13 mouse cellular contexts compared by ENCODE assay signal in genomic region chr11:24307601-24308252, GRCm38 (mm10).
DNase-seq lines count a peak whose midpoint lies in the region; ATAC-seq lines count a peak whose summit lies in the region.
"Had no signal": no experiment of that assay in that cellular context is flagged by ENCODE, and none has a peak within 500 bp of the region (broad histone marks: within the 10 kb centered on the region; RNA-seq: fewer than 3 reads in every experiment).

No protein-coding gene starts in this region.

- ATAC-seq in midbrain, embryonic 16.5 days = no peak; the same call in 1 of the 2 replicates
- ATAC-seq in embryonic facial prominence, embryonic 11.5 days (replicated peaks; ENCODE audit: insufficient number of reproducible peaks, low FRiP score, low TSS enrichment, low read depth) = 0 out of 2 replicates have a peak, but pooled peaks have one; percentile 22
- ATAC-seq in intestine, embryonic 15.5 days = peak; percentile 52

- peak; percentile 66 for DNase-seq in midbrain, embryonic 10.5 days (ENCODE audit: low spot score)
- peak; percentile 48 for DNase-seq in embryonic facial prominence, embryonic 11.5 days (ENCODE audit: low spot score)
- peak; percentile 68 for DNase-seq in retina, embryonic 14.5 days (ENCODE audit: low spot score)
- no peak for DNase-seq in layer of hippocampus, adult 18-20 months (ENCODE audit: low spot score in 2 of 2)
- DNase-seq in thymus, postnatal 14 days = no peak
- DNase-seq in heart, postnatal 10 days = no peak
- DNase-seq: cerebellum, postnatal 10 days; heart, adult 18-20 months; heart, postnatal 36 days had no signal

- peaks cover 26% of the 10 kb centered on the region for H3K27me3 ChIP-seq in midbrain, embryonic 10.5 days (ENCODE audit: low read depth, poor library complexity, severe bottlenecking)
- no peaks in the 10 kb centered on the region for H3K27me3 ChIP-seq in midbrain, embryonic 16.5 days (ENCODE audit: control insufficient read depth, insufficient read depth, low read depth, low read length)
- H3K27me3 ChIP-seq in embryonic facial prominence, embryonic 11.5 days (ENCODE audit: control insufficient read depth, insufficient read depth, low read length) = no peaks in the 10 kb centered on the region
- no peaks in the 10 kb centered on the region for H3K27me3 ChIP-seq in intestine, embryonic 15.5 days (replicated peaks)
- H3K27me3 ChIP-seq: lung, embryonic 15.5 days had no signal

- H3K36me3 ChIP-seq in midbrain, embryonic 10.5 days = no peaks in the 10 kb centered on the region
- no peaks in the 10 kb centered on the region for H3K36me3 ChIP-seq in midbrain, embryonic 16.5 days (ENCODE audit: control insufficient read depth, insufficient read depth, low read length)
- no peaks in the 10 kb centered on the region for H3K36me3 ChIP-seq in embryonic facial prominence, embryonic 11.5 days (replicated peaks; ENCODE audit: control insufficient read depth, insufficient read depth, low read depth, low read length)
- H3K36me3 ChIP-seq in intestine, embryonic 15.5 days = no peaks in the 10 kb centered on the region
- H3K36me3 ChIP-seq: lung, embryonic 15.5 days had no signal

- H3K4me1 ChIP-seq in midbrain, embryonic 10.5 days = peaks cover 46% of the 10 kb centered on the region
- H3K4me1 ChIP-seq in midbrain, embryonic 16.5 days (ENCODE audit: control insufficient read depth, insufficient read depth, low read length) = peaks cover 15% of the 10 kb centered on the region
- peaks cover 10% of the 10 kb centered on the region for H3K4me1 ChIP-seq in embryonic facial prominence, embryonic 11.5 days (ENCODE audit: control insufficient read depth, insufficient read depth, low read length)
- H3K4me1 ChIP-seq in intestine, embryonic 15.5 days (replicated peaks) = peaks cover 14% of the 10 kb centered on the region; the same call in 1 of the 2 replicates

- WGBS in midbrain, embryonic 10.5 days = 19% methylated on average over 6 of the region's 6 CpGs
- 31% methylated on average over 6 of the region's 6 CpGs for WGBS in midbrain, embryonic 16.5 days
- 24% methylated on average over 6 of the region's 6 CpGs for WGBS in embryonic facial prominence, embryonic 11.5 days
- WGBS in intestine, embryonic 15.5 days = 57% methylated on average over 6 of the region's 6 CpGs

- H3K9me3 ChIP-seq in midbrain, embryonic 10.5 days (replicated peaks) = peaks cover 5% of the 10 kb centered on the region; the same call in 1 of the 2 replicates
- no peaks in the 10 kb centered on the region for H3K9me3 ChIP-seq in midbrain, embryonic 16.5 days (replicated peaks; ENCODE audit: control insufficient read depth, low read length, poor library complexity, severe bottlenecking)
- H3K9me3 ChIP-seq in embryonic facial prominence, embryonic 11.5 days (replicated peaks; ENCODE audit: control insufficient read depth, low read length) = no peaks in the 10 kb centered on the region
- H3K9me3 ChIP-seq in intestine, embryonic 15.5 days = no peaks in the 10 kb centered on the region
- H3K9me3 ChIP-seq: lung, embryonic 15.5 days had no signal

- intact Hi-C loops in heart, postnatal 10 days (cut with DNase I) = no loop called here

- H3K9ac ChIP-seq in midbrain, embryonic 16.5 days (ENCODE audit: low read depth, low read length) = no peak overlapping the region
- no peak overlapping the region for H3K9ac ChIP-seq in embryonic facial prominence, embryonic 11.5 days (replicated peaks; ENCODE audit: low read length)
- no peak overlapping the region for H3K9ac ChIP-seq in intestine, embryonic 15.5 days
- H3K9ac ChIP-seq: lung, embryonic 15.5 days had no signal

- H3K4me2 ChIP-seq in midbrain, embryonic 16.5 days (ENCODE audit: low read length) = no peak overlapping the region
- H3K4me2 ChIP-seq in embryonic facial prominence, embryonic 11.5 days (ENCODE audit: low read depth, low read length) = no peak overlapping the region
- H3K4me2 ChIP-seq in intestine, embryonic 15.5 days (replicated peaks) = no peak overlapping the region
- H3K4me2 ChIP-seq: lung, embryonic 15.5 days had no signal

- no peak overlapping the region for H3K4me3 ChIP-seq in midbrain, embryonic 10.5 days
- H3K4me3 ChIP-seq in midbrain, embryonic 16.5 days (ENCODE audit: low read depth, low read length) = no peak overlapping the region
- H3K4me3 ChIP-seq in embryonic facial prominence, embryonic 11.5 days (ENCODE audit: low read depth, low read length) = no peak overlapping the region
- H3K4me3 ChIP-seq in intestine, embryonic 15.5 days (replicated peaks) = no peak overlapping the region
- H3K4me3 ChIP-seq: erythroblast, embryonic 14.5 days; lung, embryonic 15.5 days had no signal

- peak overlapping the region; percentile 85 for H3K27ac ChIP-seq in midbrain, embryonic 10.5 days (replicated peaks)
- no peak overlapping the region for H3K27ac ChIP-seq in midbrain, embryonic 16.5 days (ENCODE audit: low read length)
- no peak overlapping the region for H3K27ac ChIP-seq in embryonic facial prominence, embryonic 11.5 days (replicated peaks; ENCODE audit: low read depth, low read length)
- H3K27ac ChIP-seq in intestine, embryonic 15.5 days = no peak overlapping the region
- H3K27ac ChIP-seq: lung, embryonic 15.5 days had no signal

Comparison
In these comparisons a context has a peak if more than half of its experiments do, and no peak if none do; other contexts are left out.
1. DNase-seq: peak in midbrain, embryonic 10.5 days (single experiment), embryonic facial prominence, embryonic 11.5 days (single experiment) and retina, embryonic 14.5 days (single experiment); none in layer of hippocampus, adult 18-20 months (0 of 2), thymus, postnatal 14 days (single experiment) and heart, postnatal 10 days (0 of 2).